Mouse (Mus musculus): ENCODE measurements around the gene Scgb2b11. TPM values are rescaled to one million over a fixed set of nuclear protein-coding genes. Genes with fewer than 3 reads are reported as not detected.

The Scgb2b11 gene
- total RNA-seq (2023): not detected

DNA sequence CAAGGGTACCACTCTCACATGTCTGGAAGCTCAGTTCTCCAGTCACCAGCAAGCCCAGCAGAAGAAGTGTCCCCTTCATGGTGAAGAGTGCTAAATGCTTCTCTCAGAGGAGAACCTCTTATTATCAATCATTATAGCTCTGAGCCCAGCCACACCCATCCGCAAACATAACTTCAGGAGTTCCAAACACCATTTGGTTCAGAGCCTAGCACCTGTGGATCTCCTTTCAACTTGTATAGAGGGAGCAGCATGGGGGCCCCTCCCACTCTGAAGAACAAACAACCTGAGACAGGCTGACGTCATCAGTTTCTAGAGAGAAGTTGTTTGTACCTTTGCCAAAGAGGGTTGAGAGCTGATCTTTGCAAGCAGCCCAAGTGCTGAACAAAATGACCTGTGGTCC, at the start of gene Scgb2b11:
Scgb2b11 (minus strand) TSS at position 101 of the 400 bp plus-strand sequence.

DNA sequence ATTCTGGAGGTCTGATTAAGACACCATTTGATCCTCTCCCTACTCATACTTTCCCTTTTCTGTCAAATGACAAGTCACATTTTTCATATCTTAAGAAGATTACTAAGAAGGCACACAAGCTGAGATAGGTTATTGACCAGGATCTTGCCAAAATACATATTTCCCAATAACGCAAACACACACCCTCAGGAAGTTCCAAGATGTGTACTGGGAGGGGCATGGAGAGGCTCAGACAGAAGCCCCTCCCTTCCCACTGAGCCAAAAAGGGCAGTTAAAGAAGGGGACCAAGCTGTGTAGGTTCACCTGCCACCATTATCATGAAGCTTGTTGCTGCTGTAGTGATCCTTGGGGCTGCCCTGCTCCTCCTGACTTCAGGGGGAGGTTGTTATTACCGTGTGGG, 11.6 kb upstream of the Scgb2b11 start, which contains the start of gene Scgb1b11:
Scgb1b11 (plus strand) TSS at position 301 of the 400 bp plus-strand sequence.

Other genes starting within 250 kb of the Scgb2b11 start
- gene Scgb1b10, start 110.3 kb downstream of the Scgb2b11 start, total RNA-seq (2023): not detected
- not detected for gene Scgb1b11, start 11.7 kb upstream of the Scgb2b11 start, total RNA-seq (2023)
- gene Scgb2b12, start 116.1 kb upstream of the Scgb2b11 start, total RNA-seq (2023): not detected
- gene Scgb1b12, start 123.0 kb upstream of the Scgb2b11 start, total RNA-seq (2023): not detected
- gene Scgb1b29, start 230.4 kb upstream of the Scgb2b11 start, total RNA-seq (2023): not detected